Mouse (Mus musculus) granulocyte monocyte progenitor cell, adult 5-6 weeks (primary cell): ENCODE data around the gene Sp110. TPM values are rescaled to one million over a fixed set of nuclear protein-coding genes. Genes with fewer than 3 reads are reported as not detected.
A peak's percentile ranks its signal among the peaks of the same experiment; 100 is the strongest.
"Not testable (repeated sequence)": the region's sequence is repeated elsewhere in the genome, so short reads cannot be mapped to it uniquely, and the experiment has no call there.

ENCODE experiments used
- ATAC-seq: replicated peaks from 2 replicates; pipeline ENCODE4 v1.8.0; 2016; ENCODE audit warnings: mild to moderate bottlenecking, moderate TSS enrichment, inconsistent platforms; ENCODE audit not compliant: poor library complexity, severe bottlenecking
- total RNA-seq, 2 experiments: library from RNA; stranded (forward) in 1 of 2; stranded (reverse) in 1 of 2; fragments of 200-712, 200-1000 nt in 1 of 2; fragments of >200 nt in 1 of 2; fragmentation: Nextera tagmentation in 1 of 2; gene quantifications; 2 replicates each; pipeline ENCODE4 v1.2.3; 2014 to 2017

Sp110 gene
- total RNA-seq (2014; fragmentation: Nextera tagmentation), result 136 and 150 TPM in 2 replicates
- total RNA-seq (2017), result 117 and 120 TPM in 2 replicates

DNA sequence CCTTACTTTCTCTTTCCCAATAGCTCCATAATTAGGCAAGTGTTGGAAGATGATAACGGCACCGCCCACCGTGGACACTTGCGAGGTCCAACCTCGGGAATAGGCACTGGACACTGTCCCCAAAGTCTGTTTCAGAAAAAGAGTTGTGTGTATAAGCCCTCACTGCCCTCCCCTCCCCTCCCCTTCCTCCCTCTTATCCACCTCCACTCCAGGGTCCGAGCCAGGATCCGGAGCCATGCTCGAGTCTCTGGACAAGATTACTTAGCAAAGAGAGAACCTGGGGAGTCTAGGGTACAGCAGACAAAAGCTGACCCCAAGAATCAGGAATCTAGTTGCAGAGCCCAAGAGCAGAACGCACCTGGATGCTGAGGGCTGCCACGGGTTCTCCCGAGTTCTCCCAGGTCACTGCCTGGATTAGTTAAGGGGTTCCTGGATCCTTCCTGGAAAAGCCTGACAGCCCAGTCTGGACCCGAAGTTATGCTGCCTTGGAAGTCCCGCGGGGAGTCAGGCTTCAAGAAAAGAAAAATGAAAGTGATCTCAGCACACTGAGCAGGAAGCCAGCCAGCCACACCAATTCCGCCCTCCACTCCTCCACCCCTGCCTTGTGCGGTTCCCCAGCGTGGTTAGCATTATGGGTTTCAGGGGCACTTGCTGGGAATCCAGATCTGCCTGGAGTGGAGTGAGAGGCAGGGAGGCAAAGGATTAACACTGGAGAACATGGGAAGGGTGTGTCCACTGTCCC lies at the start of gene Sp110:
Gene Sp110, minus strand, starts transcription at position 547 of the 742 bp plus-strand sequence.
- ATAC-seq, result peak; percentile 52; the same call in 1 of the 2 replicates

DNA sequence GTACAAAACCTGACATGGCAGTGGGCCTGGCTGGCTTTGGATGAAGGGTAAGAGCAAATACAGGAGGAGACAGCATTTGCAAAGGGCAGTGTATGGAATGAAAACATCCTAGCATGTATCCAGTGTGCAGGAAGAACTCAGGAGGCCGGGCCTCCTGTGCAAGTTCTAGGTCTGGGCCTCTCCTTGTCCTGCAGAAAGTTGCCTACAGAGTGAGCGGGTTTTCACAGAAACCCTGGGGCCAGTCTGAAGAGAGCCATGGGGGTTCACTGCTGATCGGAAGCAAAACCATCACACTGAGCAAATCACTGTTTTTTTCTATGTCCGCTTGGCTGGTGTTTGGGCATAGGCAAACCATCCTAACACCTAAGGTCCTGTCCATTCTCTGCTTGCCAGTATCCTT lies 39.5 kb upstream of the Sp110 start:
- not testable (repeated sequence) for ATAC-seq

DNA sequence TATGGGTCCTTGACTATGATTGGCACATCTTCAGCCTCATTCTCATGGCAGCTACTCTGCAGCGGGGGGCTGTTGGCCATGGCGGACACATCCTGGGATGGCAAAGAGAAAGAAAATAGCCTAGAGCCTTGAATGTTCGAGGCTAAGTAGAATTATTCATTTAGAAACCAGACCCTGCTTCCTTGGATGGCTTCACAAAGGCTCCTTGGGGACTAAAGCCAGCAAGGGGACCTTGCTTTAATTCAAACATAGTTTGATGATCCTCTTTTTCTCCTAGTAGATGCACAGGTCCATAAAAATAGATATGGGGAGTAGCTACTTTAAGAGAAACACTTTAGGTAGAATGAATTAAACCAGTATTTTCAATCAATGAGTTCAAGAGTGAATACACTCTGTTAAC lies 38.3 kb upstream of the Sp110 start:
- not testable (repeated sequence) for ATAC-seq

DNA sequence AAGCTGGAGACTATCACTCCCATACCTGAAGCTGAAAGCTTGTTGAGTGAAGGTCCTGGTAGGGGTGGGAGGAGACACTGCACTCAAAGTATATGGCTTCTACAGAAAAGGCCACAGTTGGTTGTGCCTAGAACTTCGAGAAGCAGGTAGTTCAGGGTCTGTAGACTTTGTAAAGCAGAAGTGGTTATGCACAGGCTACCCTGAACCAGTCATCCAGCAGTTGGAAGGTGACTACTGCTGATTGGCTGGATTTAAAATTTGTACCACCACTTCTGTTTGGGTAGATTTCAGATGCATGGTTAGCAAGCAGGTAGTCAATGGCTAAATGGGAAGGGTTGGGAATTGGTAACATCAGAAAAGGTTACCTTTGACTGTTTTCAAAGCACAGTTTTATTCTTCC lies 20.1 kb upstream of the Sp110 start:
- ATAC-seq, result not testable (repeated sequence)

DNA sequence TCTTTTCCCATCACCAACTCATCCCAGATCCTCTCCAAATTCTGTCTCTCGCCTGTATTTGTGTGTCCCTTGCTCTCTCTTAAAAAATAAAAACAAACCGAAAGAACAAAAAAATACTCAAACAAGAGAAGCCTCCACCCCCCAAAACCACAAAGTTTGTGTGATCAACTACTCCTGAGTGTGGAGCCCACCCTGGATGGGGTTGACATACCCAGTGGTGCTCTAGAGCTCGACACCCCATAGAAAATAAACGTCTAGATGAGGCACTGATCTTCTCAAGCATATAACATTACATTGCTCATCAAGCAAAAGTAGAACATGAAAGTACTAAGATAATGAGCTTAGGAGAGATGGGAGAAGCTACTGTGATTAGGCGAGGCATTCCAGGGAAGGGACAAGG lies 18.5 kb upstream of the Sp110 start:
- not testable (repeated sequence) for ATAC-seq

DNA sequence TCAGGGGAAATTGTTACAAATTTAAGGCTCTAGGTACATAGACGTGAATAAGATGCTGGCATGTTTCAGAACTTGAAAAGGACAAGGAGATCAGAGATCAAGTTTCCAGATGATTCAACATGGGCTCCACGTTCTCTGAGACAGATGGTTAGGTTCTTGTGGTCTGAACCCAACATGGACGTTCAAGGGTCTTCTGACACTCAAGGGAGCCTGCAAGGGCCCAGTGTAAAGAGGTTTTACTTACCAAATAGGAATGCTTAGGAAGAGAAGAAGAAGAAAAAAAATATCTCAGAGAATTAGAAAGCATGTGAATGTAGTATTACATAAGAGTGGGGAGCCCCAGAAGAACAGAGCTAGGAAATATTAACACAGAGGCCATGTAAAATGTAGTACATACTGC lies 17.2 kb upstream of the Sp110 start:
- ATAC-seq, result not testable (repeated sequence)

DNA sequence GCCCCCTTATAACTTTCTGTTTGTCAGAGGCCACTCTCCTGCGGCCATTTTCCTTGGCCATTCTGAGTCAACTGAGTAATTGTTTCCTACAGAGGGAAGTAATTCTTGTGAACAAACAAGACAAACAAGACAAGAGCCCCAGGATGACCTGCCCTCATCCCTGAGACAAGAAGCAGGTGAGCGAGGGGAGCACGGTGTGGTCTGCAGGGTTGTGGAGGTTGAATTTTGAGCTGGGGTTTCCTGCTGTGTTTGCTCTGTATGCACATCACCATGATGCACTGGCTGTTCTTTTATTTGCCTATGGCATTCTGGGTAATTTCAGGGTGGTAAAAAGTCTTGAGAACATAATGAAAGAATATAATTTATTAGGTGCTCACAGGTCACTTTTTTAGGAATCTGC lies 16.5 kb upstream of the Sp110 start:
- not testable (repeated sequence) for ATAC-seq

DNA sequence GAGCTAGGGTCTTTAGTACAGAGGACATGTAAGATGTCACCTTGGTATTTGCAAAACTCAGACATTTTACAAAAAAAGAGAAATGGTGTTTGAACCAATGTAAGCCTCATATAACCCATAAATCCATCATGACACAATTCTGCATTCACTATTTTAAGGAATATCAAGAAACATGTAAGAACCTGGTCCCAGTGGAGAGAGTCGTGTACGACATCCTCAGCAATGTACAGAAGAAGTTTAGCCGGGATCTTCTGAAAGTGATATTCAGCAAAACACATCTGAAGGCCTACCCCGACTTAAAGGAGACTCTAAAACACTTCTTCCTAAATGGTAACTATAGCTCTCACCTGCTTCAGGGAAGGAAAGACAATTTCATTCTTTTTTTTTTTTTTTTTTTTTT lies 12.0 kb upstream of the Sp110 start:
- not testable (repeated sequence) for ATAC-seq

DNA sequence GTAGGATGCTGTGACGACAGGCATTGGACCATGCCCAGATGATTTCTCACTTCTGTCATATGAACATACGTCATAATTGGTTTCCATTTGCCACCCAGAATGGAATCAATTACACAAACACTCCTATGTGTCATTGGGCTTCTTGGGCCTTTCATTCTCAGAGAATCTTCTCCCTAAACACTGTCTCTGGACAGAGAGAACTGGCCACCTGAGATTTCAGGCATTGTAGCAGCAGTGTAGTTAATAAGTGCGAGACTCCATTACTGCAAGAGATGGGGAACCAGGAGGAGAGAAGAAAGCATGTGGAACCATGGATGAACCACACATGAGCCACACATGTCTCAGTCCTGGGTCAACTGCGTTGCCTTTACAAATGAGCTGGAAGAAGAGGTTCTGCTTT lies 9.7 kb upstream of the Sp110 start:
- not testable (repeated sequence) for ATAC-seq

DNA sequence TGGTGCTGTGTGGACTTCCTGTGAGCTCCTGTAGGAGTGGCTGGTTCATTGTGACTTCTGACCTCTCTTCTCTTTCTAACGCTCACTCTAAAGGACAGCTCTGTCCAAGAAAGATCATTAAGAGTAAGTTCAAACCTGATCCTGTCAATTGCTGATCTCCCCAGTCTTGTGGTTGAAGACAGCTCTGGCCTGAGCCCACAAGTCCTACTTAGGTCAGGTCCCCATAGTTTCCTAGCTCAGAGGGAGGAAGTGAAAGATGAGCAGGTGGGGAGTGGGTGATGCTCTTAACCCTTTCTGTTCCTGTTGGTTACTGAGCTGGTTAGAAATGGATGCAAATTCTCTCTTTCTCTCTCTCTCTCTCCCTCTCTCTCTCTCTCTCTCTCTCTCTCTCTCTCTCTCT lies 5.7 kb upstream of the Sp110 start:
- not testable (repeated sequence) for ATAC-seq

DNA sequence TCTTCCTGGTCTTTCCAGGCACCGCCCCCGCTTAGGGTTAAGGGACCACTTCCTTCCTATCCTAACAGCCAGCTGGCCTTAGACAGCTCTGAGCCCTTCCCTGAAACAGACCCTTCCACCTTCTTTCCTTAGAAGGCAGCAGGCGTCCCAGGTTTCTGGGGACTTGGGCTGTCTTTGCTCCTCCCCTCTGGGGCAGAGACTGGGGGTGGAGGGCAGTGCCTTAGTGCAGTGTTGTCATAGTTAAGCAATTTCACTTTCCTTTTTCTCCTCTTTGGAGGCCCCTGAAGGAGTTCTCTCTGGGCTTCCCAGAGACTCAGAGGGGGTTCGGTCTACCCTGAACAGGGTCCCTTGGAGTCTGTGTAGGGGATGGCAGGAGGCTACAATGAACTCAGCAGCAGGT lies 2.2 kb upstream of the Sp110 start:
- ATAC-seq, result not testable (repeated sequence)

DNA sequence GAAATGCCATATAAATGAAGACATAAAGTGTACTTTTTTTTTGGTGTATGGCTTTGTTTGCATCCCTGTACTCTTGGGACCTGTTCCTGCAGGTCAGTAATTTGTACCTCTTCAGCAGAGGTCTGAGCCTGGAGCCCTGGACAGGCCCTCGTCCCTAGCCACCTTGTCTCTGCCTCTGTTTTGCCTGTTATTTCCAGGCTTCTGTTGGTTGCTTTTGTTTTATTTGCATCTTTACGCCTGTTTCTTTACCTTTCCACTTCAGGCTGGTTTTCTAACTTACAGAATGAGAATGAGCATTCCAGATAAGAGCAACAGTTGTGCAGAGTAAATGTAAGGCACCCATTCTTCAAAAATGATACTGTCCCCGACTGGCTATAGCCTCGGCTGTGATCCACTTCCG lies 1.5 kb upstream of the Sp110 start, which contains the start of gene Sp140:
Gene Sp140, plus strand, starts transcription at position 301 of the 400 bp plus-strand sequence.
- not testable (repeated sequence) for ATAC-seq

DNA sequence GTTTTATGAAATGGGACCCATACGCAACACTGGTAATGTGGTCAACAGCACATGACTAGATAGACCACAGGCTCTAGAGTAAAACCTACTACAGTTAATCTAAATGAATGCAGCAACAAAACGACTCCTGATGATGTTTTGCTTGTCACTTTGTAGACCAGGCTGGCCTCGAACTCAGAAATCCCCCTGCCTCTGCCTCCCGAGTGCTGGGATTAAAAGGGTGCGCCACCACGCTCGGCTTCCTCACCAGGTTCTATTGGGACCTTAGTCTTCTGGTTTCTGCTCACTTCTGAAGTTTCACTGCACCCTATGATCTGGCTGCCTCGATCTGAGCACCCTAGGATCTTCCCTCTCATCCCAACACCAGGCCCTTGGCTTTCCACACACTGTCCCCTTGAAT lies 6.1 kb downstream of the Sp110 start:
- ATAC-seq, result not testable (repeated sequence)

DNA sequence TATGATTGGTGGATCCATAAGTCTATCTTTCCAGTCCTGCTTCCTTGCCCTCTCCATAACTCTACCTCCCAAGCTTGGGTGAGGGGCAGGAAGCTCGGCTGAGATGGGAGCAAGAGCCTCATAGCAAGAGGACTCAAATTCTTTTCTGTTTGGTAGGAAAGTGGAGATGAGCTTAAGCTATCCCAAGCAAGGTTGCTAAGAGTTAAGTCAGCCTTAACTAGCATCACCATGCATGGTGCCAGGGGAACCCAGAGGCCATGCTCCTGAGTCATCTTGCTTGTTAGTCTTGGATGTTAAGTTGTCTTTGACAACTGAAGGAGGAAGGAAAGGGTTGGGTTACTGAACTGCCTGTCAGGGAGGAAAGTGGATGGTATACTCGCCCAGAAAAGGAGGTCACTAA lies 9.9 kb downstream of the Sp110 start:
- not testable (repeated sequence) for ATAC-seq

DNA sequence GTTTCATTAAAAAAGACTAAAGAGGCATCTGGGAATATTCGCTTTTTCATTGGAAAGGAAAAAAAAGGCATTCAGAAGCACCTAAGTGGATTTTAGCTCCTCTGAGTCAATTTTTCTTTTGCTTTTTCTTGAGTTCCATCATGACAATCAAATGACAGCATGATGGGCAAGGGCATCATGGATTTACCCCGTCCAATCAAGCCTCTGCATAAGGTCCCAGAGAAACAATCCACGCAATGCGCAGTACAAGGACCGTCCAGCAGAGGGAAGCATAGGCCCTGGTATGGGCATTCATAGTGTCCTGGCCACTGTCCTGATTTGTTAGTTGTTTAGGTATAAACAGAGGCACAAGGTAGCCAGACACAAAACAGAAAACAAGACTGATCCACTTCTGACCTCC lies 17.1 kb downstream of the Sp110 start:
- not testable (repeated sequence) for ATAC-seq

DNA sequence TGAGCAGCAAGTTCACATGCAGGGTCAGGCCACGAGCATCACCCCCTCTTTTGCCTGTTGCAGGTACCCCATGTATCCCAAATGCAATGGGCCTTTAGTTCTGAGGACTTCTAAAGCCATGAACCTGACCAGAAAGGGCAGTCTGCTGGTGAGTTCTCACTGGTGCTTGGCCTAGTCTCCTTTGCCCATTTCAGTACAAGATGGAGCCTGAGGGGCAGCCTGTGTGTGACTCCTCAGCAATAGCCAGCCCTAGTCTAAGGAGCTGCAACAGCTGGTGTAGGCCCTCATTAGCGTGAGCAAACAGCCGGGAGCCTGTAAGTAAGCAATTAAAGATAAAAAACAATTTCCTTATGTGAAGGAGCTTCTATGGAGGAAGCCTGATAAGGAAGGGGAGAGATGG lies 18.0 kb downstream of the Sp110 start:
- 0 out of 2 replicates have a peak, but pooled peaks have one; percentile 9 for ATAC-seq

DNA sequence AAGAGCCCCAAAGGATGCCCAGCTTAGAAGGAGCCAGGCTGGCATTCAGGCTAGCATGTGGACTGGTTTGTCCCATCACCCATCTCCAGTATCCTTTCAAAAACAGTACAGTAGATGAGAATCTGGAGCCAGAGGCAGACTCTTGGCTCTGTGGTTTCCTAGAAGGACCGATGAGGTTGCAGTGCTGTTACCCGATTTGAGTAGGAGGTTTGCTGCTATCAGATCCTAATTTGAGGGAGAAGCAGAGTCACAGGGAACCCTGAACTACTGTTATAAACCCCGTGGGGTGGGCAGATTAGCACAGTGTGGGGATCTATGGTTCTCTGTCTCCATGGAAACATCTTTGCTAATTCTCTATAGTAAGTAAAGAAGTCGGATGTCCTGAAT lies 18.5 kb downstream of the Sp110 start:
- 0 out of 2 replicates have a peak, but pooled peaks have one; percentile 25 for ATAC-seq

DNA sequence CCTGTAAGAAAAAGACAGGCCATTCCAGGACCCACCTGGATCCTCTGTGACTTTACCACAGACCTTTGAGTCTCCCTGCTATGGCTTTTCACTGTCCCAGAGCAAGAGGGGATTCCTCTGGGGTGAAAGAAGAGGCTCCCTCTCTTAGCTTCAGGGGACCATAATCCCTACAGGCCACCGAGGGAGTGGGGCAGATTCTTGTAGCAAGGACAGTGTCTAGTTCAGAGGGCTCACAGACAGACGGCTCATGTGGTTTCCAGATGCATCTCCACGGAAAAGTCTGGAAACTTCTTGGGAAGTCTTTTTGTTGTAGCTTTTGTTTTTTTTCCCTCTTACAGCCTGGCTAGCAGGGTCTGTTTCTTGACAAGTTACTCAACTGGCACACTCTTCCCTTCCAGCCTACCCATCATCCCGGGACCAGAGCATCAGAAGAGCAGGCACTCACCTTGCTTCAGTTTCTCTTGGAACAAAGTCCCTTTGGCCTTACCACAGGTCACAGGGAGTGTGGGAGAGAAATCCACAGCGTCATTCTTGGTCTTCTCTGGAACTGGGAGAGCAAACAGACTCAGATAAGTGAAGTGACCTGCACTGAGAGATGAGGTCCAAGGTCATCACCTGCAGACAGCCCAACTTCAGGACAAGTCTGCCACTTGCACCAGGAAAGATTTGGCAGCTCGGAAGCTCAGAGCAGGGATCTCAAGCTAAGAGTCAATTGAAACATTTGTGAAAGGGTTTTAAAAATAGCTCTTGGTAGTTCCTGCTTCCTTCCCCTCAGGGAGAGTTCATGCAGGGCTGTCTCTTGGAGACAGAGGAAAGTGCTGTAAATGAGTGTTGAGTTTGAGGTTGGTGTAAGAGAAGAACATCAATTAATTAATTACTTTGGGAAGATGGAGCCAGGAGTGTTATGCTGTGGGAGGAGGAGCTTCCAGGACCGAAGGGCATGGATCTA lies 19.1 kb downstream of the Sp110 start:
- ATAC-seq, result not testable (repeated sequence)

DNA sequence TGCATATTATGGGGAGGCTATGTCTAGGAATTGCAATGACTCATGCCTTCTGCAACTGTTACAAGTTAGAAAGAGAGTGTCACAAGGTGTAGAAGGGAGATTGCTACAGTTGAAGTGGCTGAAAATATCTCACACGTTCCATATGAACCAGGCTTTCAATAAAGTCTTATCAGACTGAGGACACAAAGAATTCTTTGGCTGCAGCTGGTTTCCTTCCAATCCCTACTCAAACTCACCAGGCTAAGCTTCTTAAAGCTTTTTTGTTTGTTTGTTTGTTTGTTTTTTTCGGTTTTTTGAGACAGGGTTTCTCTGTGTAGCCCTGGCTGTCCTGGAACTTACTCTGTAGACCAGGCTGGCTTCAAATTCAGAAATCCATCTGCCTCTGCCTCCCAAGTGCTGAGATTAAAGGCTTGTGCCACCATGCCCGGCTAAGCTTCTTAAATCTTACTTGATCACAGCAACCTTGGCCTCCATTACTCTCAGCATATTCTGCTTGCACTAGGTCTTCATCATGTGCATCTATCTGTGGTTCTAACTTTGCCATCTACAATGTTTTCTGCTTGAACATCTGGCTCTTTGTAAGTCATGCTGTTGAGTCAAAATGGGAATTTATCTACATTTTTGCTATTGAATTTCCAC lies 20.1 kb downstream of the Sp110 start:
- not testable (repeated sequence) for ATAC-seq

DNA sequence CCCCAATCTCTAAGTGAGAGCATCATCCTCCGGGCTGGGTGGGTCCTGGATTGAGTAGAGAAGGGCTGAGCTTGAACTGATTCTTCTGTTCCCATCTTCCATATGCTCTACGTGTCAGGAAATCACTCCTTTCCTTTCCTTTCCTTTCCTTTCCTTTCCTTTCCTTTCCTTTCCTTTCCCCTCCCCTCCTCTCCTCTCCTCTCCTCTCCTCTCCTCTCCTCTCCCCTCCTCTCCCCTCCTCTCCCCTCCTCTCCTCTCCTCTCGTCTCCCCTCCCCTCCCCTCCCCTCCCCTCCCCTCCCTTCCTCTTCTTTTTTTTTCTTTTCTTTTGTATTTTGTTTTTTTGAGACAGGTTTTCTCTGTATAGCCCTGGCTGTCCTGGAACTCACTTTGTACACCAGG lies 23.2 kb downstream of the Sp110 start, which contains the start of gene G530012D18Rik:
Gene G530012D18Rik, plus strand, starts transcription at position 301 of the 400 bp plus-strand sequence.
- ATAC-seq, result not testable (repeated sequence)
